Mouse (Mus musculus): Measurements from ENCODE around the gene Kcna1. TPM values are rescaled to one million over a fixed set of nuclear protein-coding genes. Genes with fewer than 3 reads are reported as not detected.

Gene Kcna1
- polyA plus RNA-seq, 1 experiment from 2014 or later = not detected

DNA sequence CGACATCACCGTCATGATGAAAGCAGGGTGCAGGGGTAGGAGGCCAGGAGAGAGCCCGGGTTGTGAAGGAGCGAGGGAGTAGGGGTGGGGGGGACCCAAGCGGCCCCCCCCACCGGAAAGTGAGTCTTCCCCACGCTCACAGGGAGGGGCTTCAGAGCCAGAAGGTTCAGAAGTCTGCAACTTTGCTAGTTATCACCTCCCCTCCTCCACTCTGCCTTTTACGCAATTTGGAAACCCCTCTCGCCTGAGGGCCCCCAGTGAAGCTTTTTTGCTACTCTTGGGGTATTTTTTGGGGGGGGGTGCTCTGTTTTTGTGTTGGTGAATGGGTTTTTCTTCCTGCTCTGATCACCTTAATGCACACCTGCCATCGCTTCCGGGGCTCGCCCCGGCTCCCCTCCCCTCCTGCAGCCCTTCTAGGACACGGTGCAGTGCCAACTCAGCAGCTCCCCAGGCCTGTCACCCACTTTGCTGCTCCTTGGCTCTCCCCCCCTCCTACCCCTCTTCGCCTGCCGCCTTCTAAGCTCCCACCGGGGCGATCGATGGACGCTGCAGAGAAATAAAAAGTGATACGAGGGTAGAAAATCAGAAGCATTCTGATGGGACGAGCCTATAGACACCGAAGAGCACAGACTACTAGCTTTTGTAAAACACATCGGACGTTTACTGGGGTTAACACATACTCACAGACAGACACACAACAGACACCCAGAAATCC is 2.7 kb downstream of the Kcna1 start:
- Histone ChIP-seq H3K9ac (replicated peaks) (no peak overlapping the region), H3K27me3 (ENCODE audit: insufficient read depth, low read length) (peaks cover 57% of the 10 kb centered on the region), H3K27ac (ENCODE audit: low read depth) (no peak overlapping the region), H3K4me3 (ENCODE audit: low read depth, low read length) (no peak overlapping the region), H3K4me2 (ENCODE audit: low read depth, low read length) (peak overlapping the region; percentile 44), H3K9me3 (ENCODE audit: low read length) (no peaks in the 10 kb centered on the region), H3K36me3 (replicated peaks; ENCODE audit: insufficient read depth, low read length) (no peaks in the 10 kb centered on the region), H3K4me1 (ENCODE audit: insufficient read depth) (0 out of 2 replicates have a peak, but pooled peaks cover 3% of the 10 kb centered on the region)
- ATAC-seq (no peak), DNase-seq (no peak)
- TF ChIP-seq CTCF (IDR thresholded peaks at IDR 0.05; ENCODE audit: low read depth) (no peak), EP300 (IDR thresholded peaks at IDR 0.05; ENCODE audit: low read depth) (no peak)
- WGBS (ENCODE audit: insufficient replicate concordance) = 2% methylated on average over 24 of the region's 25 CpGs

- no peaks in the 10 kb centered on the region for H3K36me3 ChIP-seq (replicated peaks; ENCODE audit: insufficient read depth, low read length)
- ATAC-seq = no peak
- H3K27me3 ChIP-seq (ENCODE audit: insufficient read depth, low read length) = peaks cover 57% of the 10 kb centered on the region
- 0 out of 2 replicates have a peak, but pooled peaks cover 3% of the 10 kb centered on the region for H3K4me1 ChIP-seq (ENCODE audit: insufficient read depth)
- H3K4me3 ChIP-seq (ENCODE audit: low read depth, low read length) = no peak overlapping the region
- no peaks in the 10 kb centered on the region for H3K9me3 ChIP-seq (ENCODE audit: low read length)
- no peak overlapping the region for H3K4me2 ChIP-seq (ENCODE audit: low read depth, low read length)
- H3K9ac ChIP-seq (replicated peaks) = no peak overlapping the region
- H3K27ac ChIP-seq (ENCODE audit: low read depth) = no peak overlapping the region
- TF ChIP-seq EP300 (IDR thresholded peaks at IDR 0.05; ENCODE audit: low read depth) = no peak
- 0 out of 2 replicates have a peak, but pooled peaks have one; percentile 16 for TF ChIP-seq CTCF (IDR thresholded peaks at IDR 0.05; ENCODE audit: low read depth)
- DNase-seq = no peak
- WGBS (ENCODE audit: insufficient replicate concordance) = 4% methylated on average over 36 of the region's 36 CpGs
Measured at GRCm38 (mm10) chr6:126642856-126643321, 3.3 kb downstream of the Kcna1 start.

- Histone ChIP-seq H3K4me3 (ENCODE audit: low read depth, low read length) (no peak overlapping the region), H3K27me3 (ENCODE audit: insufficient read depth, low read length) (no peaks in the 10 kb centered on the region), H3K4me1 (ENCODE audit: insufficient read depth) (no peaks in the 10 kb centered on the region), H3K9ac (replicated peaks) (no peak overlapping the region), H3K4me2 (ENCODE audit: low read depth, low read length) (no peak overlapping the region), H3K27ac (ENCODE audit: low read depth) (no peak overlapping the region), H3K36me3 (replicated peaks; ENCODE audit: insufficient read depth, low read length) (no peaks in the 10 kb centered on the region), H3K9me3 (ENCODE audit: low read length) (no peaks in the 10 kb centered on the region)
- 71% methylated on average over 7 of the region's 7 CpGs for WGBS (ENCODE audit: insufficient replicate concordance)
- DNase-seq (no peak), ATAC-seq (no peak)
- TF ChIP-seq CTCF (IDR thresholded peaks at IDR 0.05; ENCODE audit: low read depth) = no peak
Measured at GRCm38 (mm10) chr6:126628451-126628850, 17.7 kb downstream of the Kcna1 start.

GRCm38 (mm10) chr6:126618455-126618854 is 27.7 kb downstream of the Kcna1 start:
- DNase-seq = no peak

DNA sequence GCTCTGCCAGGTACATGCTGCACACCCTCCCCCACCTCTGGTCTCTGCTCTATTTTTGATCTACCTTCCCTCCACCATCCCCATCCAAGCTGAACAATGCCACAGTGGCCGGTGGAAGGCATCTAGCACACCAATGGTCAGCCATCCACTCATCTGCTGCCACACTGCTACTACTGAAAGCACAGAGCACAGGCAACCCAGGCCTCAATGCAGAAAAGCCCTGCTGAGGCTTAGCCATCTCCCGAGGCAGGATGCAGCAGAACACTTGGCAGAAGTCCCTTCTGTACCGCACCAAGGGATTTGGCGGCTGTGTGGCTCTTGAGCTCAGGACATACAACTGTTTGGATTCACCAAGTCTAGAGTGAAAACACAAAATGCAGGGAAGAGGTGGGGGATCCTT is 35.4 kb downstream of the Kcna1 start:
- no peak overlapping the region for H3K27ac ChIP-seq (ENCODE audit: low read depth)
- 76% methylated on average over 4 of the region's 4 CpGs for WGBS (ENCODE audit: insufficient replicate concordance)
- H3K36me3 ChIP-seq (replicated peaks; ENCODE audit: insufficient read depth, low read length) = no peaks in the 10 kb centered on the region
- no peaks in the 10 kb centered on the region for H3K27me3 ChIP-seq (ENCODE audit: insufficient read depth, low read length)
- no peaks in the 10 kb centered on the region for H3K9me3 ChIP-seq (ENCODE audit: low read length)
- H3K4me1 ChIP-seq (ENCODE audit: insufficient read depth) = no peaks in the 10 kb centered on the region
- TF ChIP-seq EP300 (IDR thresholded peaks at IDR 0.05; ENCODE audit: low read depth) (no peak), CTCF (IDR thresholded peaks at IDR 0.05; ENCODE audit: low read depth) (no peak)
- no peak for DNase-seq
- H3K4me2 ChIP-seq (ENCODE audit: low read depth, low read length) = no peak overlapping the region
- no peak for ATAC-seq
- H3K4me3 ChIP-seq (ENCODE audit: low read depth, low read length) = no peak overlapping the region
- no peak overlapping the region for H3K9ac ChIP-seq (replicated peaks)

More at GRCm38 (mm10) chr6:126618455-126618854, 27.7 kb downstream of the Kcna1 start:
- WGBS (ENCODE audit: insufficient replicate concordance) = 74% methylated on average over 4 of the region's 4 CpGs
- no peak for TF ChIP-seq CTCF (IDR thresholded peaks at IDR 0.05; ENCODE audit: low read depth)
- no peak for TF ChIP-seq EP300 (IDR thresholded peaks at IDR 0.05; ENCODE audit: low read depth)
- Histone ChIP-seq H3K27ac (ENCODE audit: low read depth) (no peak overlapping the region), H3K4me3 (ENCODE audit: low read depth, low read length) (no peak overlapping the region), H3K27me3 (ENCODE audit: insufficient read depth, low read length) (no peaks in the 10 kb centered on the region), H3K9ac (replicated peaks) (no peak overlapping the region), H3K9me3 (ENCODE audit: low read length) (no peaks in the 10 kb centered on the region), H3K4me2 (ENCODE audit: low read depth, low read length) (no peak overlapping the region), H3K36me3 (replicated peaks; ENCODE audit: insufficient read depth, low read length) (no peaks in the 10 kb centered on the region), H3K4me1 (ENCODE audit: insufficient read depth) (no peaks in the 10 kb centered on the region)
- no peak for ATAC-seq

DNA sequence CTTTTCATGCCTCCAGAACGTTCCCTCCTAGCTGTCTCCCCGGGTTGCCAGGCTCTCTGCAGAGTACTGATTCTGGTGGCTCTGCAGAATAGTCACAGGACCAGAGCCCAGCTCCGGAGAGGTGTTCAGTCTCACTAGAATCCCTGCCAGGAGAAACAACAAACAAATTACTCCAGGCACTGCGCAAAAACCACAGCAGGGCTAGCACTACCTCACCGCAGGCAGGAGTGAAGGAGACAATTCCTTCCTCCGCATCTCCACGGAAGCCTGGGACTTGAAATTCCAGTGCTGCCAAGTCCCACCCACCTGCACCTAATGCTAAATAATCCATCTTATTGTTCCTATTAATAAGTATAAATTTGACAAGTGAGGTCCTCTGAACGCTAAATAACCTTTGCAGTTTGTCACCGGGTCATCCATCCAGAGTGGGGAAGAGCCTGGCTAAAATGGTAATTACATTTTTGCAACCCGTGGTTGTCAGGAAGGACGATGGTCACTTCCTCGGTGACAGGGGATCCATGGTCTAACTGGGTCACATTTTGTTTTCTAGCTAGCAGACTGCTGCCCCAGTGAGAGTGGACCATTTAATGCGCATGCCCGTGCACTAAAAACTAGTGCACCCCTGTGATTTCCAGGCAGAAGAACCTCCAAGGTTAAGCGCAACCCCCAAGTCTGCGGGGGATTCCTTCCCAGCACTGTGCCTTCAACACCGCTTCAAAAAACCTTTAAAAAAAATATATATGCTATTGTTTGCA is 36.8 kb downstream of the Kcna1 start:
- Histone ChIP-seq H3K9ac (replicated peaks) (no peak overlapping the region), H3K36me3 (replicated peaks; ENCODE audit: insufficient read depth, low read length) (no peaks in the 10 kb centered on the region), H3K9me3 (ENCODE audit: low read length) (no peaks in the 10 kb centered on the region), H3K27me3 (ENCODE audit: insufficient read depth, low read length) (no peaks in the 10 kb centered on the region), H3K4me2 (ENCODE audit: low read depth, low read length) (no peak overlapping the region), H3K4me1 (ENCODE audit: insufficient read depth) (no peaks in the 10 kb centered on the region), H3K27ac (ENCODE audit: low read depth) (no peak overlapping the region), H3K4me3 (ENCODE audit: low read depth, low read length) (no peak overlapping the region)
- ATAC-seq (no peak), DNase-seq (no peak)
- TF ChIP-seq EP300 (IDR thresholded peaks at IDR 0.05; ENCODE audit: low read depth) (no peak), CTCF (IDR thresholded peaks at IDR 0.05; ENCODE audit: low read depth) (no peak)
- WGBS (ENCODE audit: insufficient replicate concordance) = 65% methylated on average over 17 of the region's 17 CpGs

Measured in liver, postnatal 0 days (tissue).